Mouse (Mus musculus): ENCODE measurements at regions not wholly inside any gene's neighbourhood (a gene's known extent, or its start where the extent isn't known, plus 50 kb on each side); places are given as distances from the start of the nearest gene placed in this dataset.

- CTCF ChIA-PET: no interaction called here
Measured at GRCm38 (mm10) chr6:94814711-94815110, 114.8 kb upstream of the Lrig1 start.

- CTCF ChIA-PET: interaction anchor here (0.6 kb wide), 1 partner anchor 18 kb away, joined by 4 read pairs; no protein-coding TSS in a partner anchor
Measured at GRCm38 (mm10) chr6:94813481-94814148, 113.7 kb upstream of the Lrig1 start.

GRCm38 (mm10) chr6:94811846-94812245, 111.9 kb upstream of the Lrig1 start:
- CTCF ChIA-PET: no interaction called here

GRCm38 (mm10) chr6:94807216-94807615, 107.3 kb upstream of the Lrig1 start:
- CTCF ChIA-PET: no interaction called here

- CTCF ChIA-PET: no interaction called here
Measured at GRCm38 (mm10) chr6:94806481-94807160, 106.7 kb upstream of the Lrig1 start.

DNA sequence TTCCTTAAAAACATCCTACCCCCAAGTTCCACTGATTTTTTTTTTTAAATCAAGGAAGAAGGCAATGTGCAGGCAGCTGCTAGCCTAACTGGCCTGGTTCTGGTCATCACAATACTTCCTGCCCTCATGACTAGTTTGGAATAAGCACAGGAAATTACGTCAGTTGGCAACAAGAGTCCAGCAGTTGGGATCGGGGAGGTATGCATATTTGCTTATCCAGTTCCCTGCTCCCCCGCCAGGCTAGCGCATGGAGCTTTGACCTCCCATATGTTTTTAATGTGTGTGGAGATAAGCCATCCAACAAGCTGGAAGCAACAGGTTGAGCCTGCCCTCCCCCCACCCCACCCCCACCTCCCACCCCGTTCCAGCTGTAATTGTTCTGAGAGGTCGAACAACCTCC, 105.7 kb upstream of the Lrig1 start:
- CTCF ChIA-PET: no interaction called here

- CTCF ChIA-PET: no interaction called here
Measured at GRCm38 (mm10) chr6:94804284-94804815, 104.4 kb upstream of the Lrig1 start.

DNA sequence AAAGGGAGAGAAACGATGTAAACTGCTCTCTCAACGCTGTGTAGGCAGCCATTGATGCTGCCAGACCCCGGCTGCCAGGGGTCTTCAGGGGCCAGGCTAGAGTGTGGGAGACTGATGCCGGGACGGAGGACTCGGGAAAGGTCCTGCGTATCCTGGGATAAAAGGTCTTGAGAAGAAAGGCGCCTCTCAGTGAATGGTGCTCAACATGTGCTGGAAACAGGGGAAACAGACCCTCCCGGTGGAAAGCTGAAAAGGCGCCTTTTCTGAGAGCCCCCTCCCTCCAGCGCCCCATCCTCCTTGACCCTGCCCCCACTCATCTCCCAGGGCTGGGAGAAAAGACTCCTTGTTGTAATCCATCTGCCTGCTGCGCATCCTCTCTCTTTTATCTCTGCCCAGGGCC, 101.1 kb upstream of the Lrig1 start:
- CTCF ChIA-PET: no interaction called here

DNA sequence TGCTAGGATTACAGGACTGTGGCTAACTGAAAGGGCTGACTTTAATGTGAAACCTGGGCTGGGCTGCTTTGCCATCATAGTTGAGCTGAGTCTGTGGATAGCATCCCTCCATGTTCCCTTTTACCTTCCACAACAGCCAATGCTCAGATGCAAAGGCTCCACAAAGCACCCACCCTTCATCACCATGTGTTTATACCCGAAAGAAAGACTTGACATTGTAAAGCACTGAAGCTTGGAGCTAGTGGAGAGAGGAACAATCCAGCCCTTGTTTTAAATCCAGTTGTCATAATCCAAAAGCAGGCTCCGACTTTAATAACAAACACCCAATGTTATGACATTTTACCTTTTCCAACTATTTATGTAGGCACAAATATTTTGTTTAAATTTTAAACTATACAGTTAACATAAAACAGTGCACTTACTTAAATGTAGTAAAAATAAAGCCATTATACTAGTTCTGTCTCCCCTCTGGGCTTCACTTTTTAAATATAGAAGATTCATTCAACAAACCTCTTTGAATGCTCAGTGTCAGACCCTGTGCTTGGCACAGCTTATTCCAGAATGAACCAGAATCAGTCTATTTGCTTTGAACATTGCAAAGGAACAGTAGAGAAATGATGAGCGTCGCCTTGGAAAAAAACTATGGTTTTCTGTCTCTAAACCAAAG, 98.7 kb upstream of the Lrig1 start:
- CTCF ChIA-PET: no interaction called here

DNA sequence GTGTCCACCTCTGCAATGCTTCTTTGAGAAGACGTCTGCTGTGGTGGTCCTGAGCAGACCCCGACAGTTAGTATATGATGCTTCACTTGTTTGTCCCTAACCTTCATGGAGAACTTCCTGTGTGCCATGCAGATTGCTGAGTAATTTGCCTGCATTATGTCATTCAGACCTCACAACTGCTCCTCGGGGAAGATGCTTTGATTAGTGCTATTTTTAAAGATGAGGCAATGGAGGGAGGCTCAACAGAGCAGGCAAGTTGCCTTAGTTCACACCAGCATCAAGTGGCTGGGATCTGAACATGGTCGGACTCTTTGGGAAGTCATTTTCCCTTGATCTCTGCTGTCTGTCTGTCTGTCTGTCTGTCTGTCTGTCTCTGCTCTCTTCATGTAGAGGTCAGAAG, 95.5 kb upstream of the Lrig1 start:
- CTCF ChIA-PET: no interaction called here

- CTCF ChIA-PET: no interaction called here
Measured at GRCm38 (mm10) chr6:94793555-94793954, 93.6 kb upstream of the Lrig1 start.

GRCm38 (mm10) chr6:94792312-94792711, 92.4 kb upstream of the Lrig1 start:
- CTCF ChIA-PET: no interaction called here

- CTCF ChIA-PET: no interaction called here
Measured at GRCm38 (mm10) chr6:94789308-94789763, 89.4 kb upstream of the Lrig1 start.

GRCm38 (mm10) chr6:94783471-94783870, 83.5 kb upstream of the Lrig1 start:
- CTCF ChIA-PET: no interaction called here

- CTCF ChIA-PET: no interaction called here
Measured at GRCm38 (mm10) chr6:94780621-94781020, 80.7 kb upstream of the Lrig1 start.

DNA sequence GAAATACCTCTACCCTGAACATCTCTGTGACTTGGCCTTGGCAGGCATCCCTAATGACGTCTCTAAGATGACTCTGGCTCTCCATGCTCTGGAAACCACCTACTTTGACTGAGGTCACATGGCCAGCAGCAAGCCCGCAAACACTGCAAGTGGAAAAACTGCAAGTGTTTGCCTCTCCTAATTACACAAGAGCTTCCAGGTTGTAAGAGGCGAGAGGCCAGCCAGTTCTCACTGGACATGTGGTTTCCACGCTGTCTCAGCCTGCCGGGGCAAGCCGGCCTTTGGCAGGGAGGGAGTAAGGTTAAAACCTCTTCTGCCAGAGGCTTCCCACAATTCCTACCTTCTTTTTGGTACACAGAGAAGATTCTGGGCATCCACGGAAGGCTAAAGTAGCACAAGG, 79.9 kb upstream of the Lrig1 start:
- CTCF ChIA-PET: no interaction called here

GRCm38 (mm10) chr6:94779213-94779612, 79.3 kb upstream of the Lrig1 start:
- CTCF ChIA-PET: no interaction called here

DNA sequence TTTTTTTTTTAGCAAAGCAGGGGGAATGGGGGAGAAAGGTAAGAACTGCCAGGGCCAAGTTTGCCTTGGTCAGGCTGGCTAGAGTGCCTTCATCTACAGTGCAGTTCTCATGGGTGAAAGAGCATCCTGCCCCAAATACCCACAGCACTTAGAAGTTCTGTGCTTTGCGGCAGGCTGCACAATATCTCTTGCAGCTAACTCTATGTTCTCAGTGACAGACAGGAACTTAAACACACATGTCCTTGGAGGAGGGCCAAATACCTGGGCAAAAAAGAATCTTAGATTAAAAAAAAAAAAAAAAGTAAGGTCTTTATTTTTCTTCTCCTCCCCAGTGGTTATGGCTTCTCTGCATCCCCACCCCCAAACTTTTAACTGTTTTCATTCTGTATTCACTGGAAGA, 78.8 kb upstream of the Lrig1 start:
- CTCF ChIA-PET: no interaction called here

GRCm38 (mm10) chr6:94776585-94776984, 76.6 kb upstream of the Lrig1 start:
- CTCF ChIA-PET: no interaction called here

GRCm38 (mm10) chr6:94774871-94775270, 74.9 kb upstream of the Lrig1 start:
- CTCF ChIA-PET: no interaction called here

GRCm38 (mm10) chr6:94773604-94774486, 73.9 kb upstream of the Lrig1 start:
- CTCF ChIA-PET: no interaction called here
